Mouse (Mus musculus) Patski (cell line): Measurements from ENCODE around the gene Sprr3. TPM values are rescaled to one million over a fixed set of nuclear protein-coding genes. Genes with fewer than 3 reads are reported as not detected.
A peak's percentile ranks its signal among the peaks of the same experiment; 100 is the strongest.
"Not testable (repeated sequence)": the region's sequence is repeated elsewhere in the genome, so short reads cannot be mapped to it uniquely, and the experiment has no call there.

Source experiments
- ATAC-seq: fragments of 100-300 bp; one replicate; pipeline ENCODE4 v1.8.0; 2021
- CTCF ChIA-PET: fragments of 350-600 bp; sonication (Branson Sonifier 250); formaldehyde crosslinking; loops from one replicate; lab custom pipeline; 2022; ENCODE audit warnings: inconsistent platforms; lab: Charles Lee
- POLR2A ChIA-PET: fragments of 350-600 bp; sonication (Branson Sonifier 250); formaldehyde crosslinking; loops from one replicate; lab custom pipeline; 2022; ENCODE audit warnings: antibody characterized with exemption, inconsistent platforms; lab: Charles Lee
- DNase-seq: peaks from one replicate; pipeline ENCODE4 v3.0.0-alpha.2; 2011; ENCODE audit warnings: low read depth, low spot score
- H3K27me3 ChIP-seq: fragments of 371-371 bp; one replicate; pipeline ENCODE4 v1.5.1; 2021
- CTCF ChIP-seq: fragments of 100-300 bp; IDR thresholded peaks from one replicate; pipeline ENCODE4 v1.5.1; 2021
- in situ Hi-C: fragments of 300-500 bp; cut with MboI; formaldehyde crosslinking; loops from 3 replicates; pipeline ENCODE4 v1.11.1; 2018; ENCODE audit warnings: low pct_unique_long_range_greater_than_20kb, mixed read lengths
- polyA plus RNA-seq: library from polyadenylated mRNA; unstranded; gene quantifications from one replicate; pipeline ENCODE4 v1.2.3, GENCODE M21; 2021

The Sprr3 gene
- polyA plus RNA-seq: not detected

DNA sequence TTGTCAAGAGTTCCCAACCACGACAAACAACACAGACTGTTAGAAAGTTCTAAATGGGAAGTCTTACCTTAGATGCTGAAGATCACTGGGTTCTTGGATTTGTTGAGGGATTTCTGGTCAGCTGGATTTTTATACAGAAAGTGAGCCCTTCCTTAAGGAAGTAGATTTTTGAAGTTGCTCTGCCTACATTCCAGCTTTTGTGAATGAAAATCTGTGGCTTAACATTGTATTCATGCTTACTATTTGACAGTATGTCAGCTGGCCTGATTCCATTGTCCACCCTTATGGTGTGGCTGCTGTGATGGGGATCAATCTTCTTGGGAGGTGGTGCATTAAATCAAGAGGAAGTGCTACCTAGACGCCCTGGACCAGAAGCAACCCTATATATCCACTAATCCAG is at the start of gene Sprr3:
Sprr3 (minus strand) TSS at position 101 of the 400 bp plus-strand sequence.
- no peak for ATAC-seq
- in situ Hi-C loops: no loop called here
- DNase-seq: no peak
- TF ChIP-seq CTCF: no peak
- POLR2A ChIA-PET: no interaction called here
- CTCF ChIA-PET: interaction anchor here (1.5 kb wide), 1 partner anchor 8 kb away, joined by 5 read pairs; no protein-coding TSS in a partner anchor
- H3K27me3 ChIP-seq: no peaks in the 10 kb centered on the region

DNA sequence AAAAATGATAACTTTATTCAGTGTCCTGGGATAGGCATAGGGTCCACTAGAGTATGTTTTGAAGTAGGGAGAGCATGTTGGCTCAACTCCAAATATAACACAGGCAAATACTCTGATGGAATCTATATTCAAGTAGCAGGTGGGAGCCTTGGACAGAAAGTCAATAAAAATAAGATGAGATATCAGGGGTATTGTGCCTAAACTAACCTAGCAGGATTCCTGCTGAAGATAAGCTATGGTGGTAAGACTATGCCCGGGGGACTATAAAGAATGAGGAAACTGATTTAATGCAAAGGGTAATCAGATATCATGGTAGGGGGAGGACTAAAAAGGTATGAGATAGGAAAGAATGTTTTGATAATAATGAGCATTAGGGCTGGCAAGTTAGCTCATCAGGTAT is 49.7 kb upstream of the Sprr3 start:
- H3K27me3 ChIP-seq: no peaks in the 10 kb centered on the region
- ATAC-seq (no peak), DNase-seq (no peak)
- CTCF ChIA-PET: interaction anchor here (0.8 to 5.7 kb wide), 5 partner anchors 34 to 361 kb away, joined by 3 to 42 read pairs (median 4); no protein-coding TSS in a partner anchor
- no peak for TF ChIP-seq CTCF
- in situ Hi-C loops: loop anchor here (5.0 kb wide), 1 partner anchor 111 kb away; no protein-coding TSS in a partner anchor
- POLR2A ChIA-PET: no interaction called here

DNA sequence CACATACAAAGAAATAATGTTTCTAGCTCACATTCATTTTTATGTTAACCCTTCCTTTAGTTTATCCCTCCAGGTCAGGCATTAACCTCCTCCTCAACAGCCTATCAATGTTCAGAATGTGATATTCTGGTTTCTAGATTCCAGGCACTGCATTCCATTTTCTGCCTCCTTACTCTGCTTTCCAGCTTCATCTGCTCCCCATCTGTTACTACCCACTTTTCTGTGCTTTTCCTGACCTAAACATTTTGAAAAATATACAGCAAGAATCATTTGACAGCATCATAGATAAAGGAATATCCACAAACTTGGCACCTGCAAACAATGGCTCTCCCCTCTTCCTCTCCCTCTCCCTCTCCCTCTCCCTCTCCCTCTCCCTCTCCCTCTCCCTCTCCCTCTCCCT is 45.0 kb upstream of the Sprr3 start:
- ATAC-seq (no peak), DNase-seq (no peak)
- POLR2A ChIA-PET: no interaction called here
- in situ Hi-C loops: no loop called here
- H3K27me3 ChIP-seq: no peaks in the 10 kb centered on the region
- CTCF ChIA-PET: interaction anchor here (0.8 to 1.3 kb wide), 2 partner anchors 109 to 350 kb away, joined by 3 read pairs; no protein-coding TSS in a partner anchor
- no peak for TF ChIP-seq CTCF

DNA sequence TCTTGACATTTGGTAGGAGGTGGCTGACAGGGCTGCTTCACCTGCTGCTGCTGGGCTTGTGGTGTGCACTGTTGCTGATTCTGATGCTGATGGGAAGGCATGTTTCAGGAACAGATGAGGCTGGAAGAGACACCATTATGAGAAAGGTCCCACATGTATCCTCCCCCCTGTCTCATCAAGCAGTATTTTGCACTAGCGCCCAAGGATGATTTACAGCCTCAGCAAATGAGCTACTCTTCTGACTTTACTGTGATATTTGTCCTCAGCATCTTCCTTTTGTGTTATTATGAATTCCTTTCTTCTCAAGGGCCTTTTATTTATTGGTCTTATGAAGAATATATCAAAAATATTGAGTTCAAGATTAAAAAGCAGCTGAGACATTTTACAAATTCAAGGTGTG is 41.9 kb upstream of the Sprr3 start, which contains the start of gene Sprr4:
Sprr4 (minus strand) TSS at position 101 of the 400 bp plus-strand sequence.
- no peak for DNase-seq
- ChIA-PET POLR2A (no interaction called here), CTCF (interaction anchor here (1.2 kb wide), 1 partner anchor 350 kb away, joined by 3 read pairs; no protein-coding TSS in a partner anchor)
- no peak for TF ChIP-seq CTCF
- H3K27me3 ChIP-seq: no peaks in the 10 kb centered on the region
- in situ Hi-C loops: no loop called here
- no peak for ATAC-seq

DNA sequence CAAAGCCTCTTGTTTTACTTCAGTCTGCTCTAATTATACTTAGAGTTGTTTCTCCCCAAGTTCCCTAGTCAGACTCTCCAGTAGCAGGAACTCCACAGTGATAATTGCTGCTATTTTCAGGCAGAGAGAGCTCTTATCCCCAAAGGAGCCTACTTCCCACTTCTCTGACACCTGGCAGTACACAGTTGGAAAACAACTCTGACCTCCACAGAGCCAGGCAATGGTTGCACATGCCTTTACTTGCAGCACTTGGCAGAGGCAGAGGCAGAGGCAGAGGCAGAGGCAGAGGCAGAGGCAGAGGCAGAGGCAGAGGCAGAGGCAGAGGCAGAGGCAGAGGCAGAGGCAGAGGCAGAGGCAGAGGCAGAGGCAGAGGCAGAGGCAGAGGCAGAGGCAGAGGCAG is 31.7 kb upstream of the Sprr3 start:
- in situ Hi-C loops, H3K27me3 ChIP-seq, DNase-seq, ATAC-seq, POLR2A ChIA-PET, CTCF ChIA-PET: not testable (repeated sequence)

DNA sequence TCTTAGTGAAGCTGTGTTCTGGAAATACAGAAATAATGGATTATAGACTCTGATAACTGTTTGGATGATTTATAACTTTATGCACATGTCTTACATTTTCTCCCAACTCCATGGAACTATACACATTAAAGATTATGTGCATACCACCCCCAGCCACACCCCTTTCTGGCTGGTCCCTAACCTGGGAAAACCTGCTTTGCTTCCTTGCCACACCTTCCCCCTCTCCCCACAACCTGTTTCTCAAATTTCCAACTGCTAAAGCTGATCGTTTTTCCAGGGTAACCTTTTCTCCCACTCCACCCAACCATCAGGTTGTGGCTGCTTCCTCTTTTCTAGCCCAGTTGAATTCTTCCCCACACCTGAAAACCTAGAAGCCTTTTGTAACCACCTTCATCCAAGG is 27.8 kb upstream of the Sprr3 start:
- ATAC-seq (no peak), DNase-seq (no peak)
- ChIA-PET CTCF (no interaction called here), POLR2A (no interaction called here)
- TF ChIP-seq CTCF: no peak
- in situ Hi-C loops: no loop called here
- H3K27me3 ChIP-seq: no peaks in the 10 kb centered on the region

DNA sequence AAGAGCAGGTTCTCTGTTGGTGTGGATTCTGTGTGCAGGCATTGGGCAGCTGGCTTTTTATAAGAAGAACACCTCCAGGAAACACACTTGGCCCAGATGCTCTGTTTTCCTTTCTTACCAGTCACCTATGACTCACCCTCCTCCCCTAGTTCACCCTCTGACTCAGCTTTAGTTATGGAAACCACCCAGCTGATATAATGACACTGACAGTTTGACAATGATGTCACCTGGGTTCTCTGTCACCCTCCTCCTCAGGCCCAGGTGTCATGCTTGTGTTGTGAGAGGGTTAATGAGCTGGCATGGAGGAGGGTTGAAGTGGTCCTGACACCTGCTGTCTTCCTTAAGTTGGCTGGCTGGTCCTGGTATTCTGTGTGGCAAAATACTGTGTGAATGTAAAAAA is 27.3 kb upstream of the Sprr3 start, which contains the start of gene Sprr1a:
Sprr1a (minus strand) TSS at position 33 of the 400 bp plus-strand sequence.
- TF ChIP-seq CTCF: no peak
- ChIA-PET POLR2A (no interaction called here), CTCF (no interaction called here)
- in situ Hi-C loops: no loop called here
- ATAC-seq (peak; percentile 95), DNase-seq (peak; percentile 67)
- no peaks in the 10 kb centered on the region for H3K27me3 ChIP-seq

DNA sequence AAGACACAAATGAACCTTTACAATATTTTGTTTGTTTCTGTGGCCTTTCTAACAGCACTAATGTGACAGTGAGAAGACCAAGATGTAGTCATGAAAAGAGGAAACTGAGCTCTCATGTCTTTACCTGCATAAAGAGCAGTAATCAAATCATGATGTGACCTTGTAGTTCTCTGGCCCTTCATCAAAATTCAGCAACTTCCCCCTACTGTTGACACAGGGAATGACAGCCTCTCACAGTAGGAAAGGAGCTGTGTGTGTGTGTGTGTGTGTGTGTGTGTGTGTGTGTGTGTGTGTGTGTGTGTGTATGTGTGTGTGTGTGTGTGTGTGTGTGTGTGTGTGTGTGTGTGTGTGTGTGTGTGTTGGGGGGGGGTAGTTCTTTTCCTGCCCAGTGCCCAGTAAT is 22.7 kb upstream of the Sprr3 start:
- CTCF ChIA-PET: interaction anchor here (0.6 to 4.4 kb wide), 4 partner anchors 12 to 30 kb away, joined by 3 to 28 read pairs (median 4); no protein-coding TSS in a partner anchor
- TF ChIP-seq CTCF: peak; percentile 56
- ATAC-seq, POLR2A ChIA-PET, in situ Hi-C loops, DNase-seq, H3K27me3 ChIP-seq: not testable (repeated sequence)

DNA sequence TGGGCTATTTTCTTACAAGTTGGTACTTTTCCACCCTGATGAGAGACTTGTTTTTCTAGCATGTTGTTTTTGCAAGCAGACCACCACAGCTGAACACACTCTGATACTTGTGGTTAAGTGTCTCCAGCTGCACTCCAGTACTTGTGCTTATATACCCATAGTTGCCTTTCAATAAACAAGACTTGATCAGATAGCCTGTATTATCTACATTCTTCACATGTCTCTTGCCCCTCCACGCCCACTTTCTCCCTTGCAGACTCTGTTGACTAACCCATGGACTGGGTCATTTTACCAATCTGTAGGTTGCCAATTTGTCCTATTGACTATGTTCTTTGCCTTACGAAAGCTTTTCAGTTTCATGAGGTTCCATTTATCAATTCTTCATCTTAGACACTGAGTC is 11.6 kb upstream of the Sprr3 start:
- ATAC-seq (no peak), DNase-seq (no peak)
- TF ChIP-seq CTCF: no peak
- POLR2A ChIA-PET: no interaction called here
- in situ Hi-C loops: no loop called here
- no peaks in the 10 kb centered on the region for H3K27me3 ChIP-seq
- CTCF ChIA-PET: interaction anchor here (1.1 to 6.2 kb wide), 2 partner anchors 10 to 320 kb away, joined by 3 to 28 read pairs; no protein-coding TSS in a partner anchor

DNA sequence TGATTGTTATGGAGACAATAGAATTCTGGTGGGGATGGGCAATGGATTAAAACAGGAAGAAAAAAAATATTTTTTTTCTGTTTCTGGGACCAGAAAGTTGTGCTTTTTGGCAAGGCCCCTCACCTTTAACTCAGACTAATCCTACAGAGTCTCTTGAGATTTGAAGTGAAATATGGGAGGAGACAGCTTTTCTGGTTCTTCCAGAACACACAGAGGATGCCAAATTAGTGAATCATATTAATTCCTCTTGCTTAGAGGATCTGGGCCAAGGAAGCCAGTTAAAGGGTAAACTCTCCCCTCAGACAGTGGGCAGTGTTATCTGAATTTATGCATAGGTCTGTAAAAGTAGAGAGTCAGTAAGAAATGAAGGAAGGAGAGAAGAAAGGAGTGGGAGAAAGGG is 8.9 kb upstream of the Sprr3 start:
- no peak for DNase-seq
- TF ChIP-seq CTCF: no peak
- CTCF ChIA-PET: interaction anchor here (0.9 to 6.2 kb wide), 6 partner anchors 8 to 317 kb away, joined by 3 to 28 read pairs (median 4); partner anchors contain the start of gene Sprr3
- POLR2A ChIA-PET: no interaction called here
- H3K27me3 ChIP-seq: no peaks in the 10 kb centered on the region
- peak; percentile 89 for ATAC-seq
- in situ Hi-C loops: no loop called here

DNA sequence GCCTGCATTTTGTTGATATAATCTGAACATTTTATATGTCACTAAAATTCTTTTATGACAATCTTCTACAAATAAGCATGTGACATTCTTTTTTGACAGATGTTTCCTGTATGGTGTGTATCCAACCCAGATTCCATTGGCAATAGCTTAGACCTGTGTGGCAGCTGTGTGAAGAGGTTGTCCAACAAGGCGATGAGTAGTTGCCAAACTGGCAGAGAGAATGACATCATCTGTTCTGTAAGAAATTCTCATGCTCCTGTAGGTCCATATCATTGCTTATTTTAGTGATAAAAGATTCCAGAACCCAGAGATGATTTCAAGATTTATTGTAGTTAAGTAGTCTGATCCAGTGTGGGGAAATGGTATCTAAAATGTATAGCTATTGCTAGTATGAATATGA is 8.1 kb upstream of the Sprr3 start:
- no peak for ATAC-seq
- H3K27me3 ChIP-seq: no peaks in the 10 kb centered on the region
- POLR2A ChIA-PET: no interaction called here
- DNase-seq: no peak
- in situ Hi-C loops: no loop called here
- CTCF ChIA-PET: interaction anchor here (0.8 to 6.2 kb wide), 5 partner anchors 9 to 24 kb away, joined by 3 to 28 read pairs (median 4); partner anchors contain the start of gene Sprr3
- no peak for TF ChIP-seq CTCF
